Mouse (Mus musculus) bone marrow, adult 2 months (tissue): Measurements from ENCODE around the gene Gnptg.
"Not testable (repeated sequence)": the region's sequence is repeated elsewhere in the genome, so short reads cannot be mapped to it uniquely, and the experiment has no call there.

Experiments used
- CTCF ChIP-seq: fragments of 200-500 bp; IDR thresholded peaks from 2 replicates; pipeline ENCODE4 v1.5.1; 2011; ENCODE audit warnings: low read length, control low read depth; ENCODE audit not compliant: control insufficient read depth, insufficient read depth
- POLR2A ChIP-seq: fragments of 200-500 bp; IDR thresholded peaks from 2 replicates; pipeline ENCODE4 v1.6.1; 2011; ENCODE audit warnings: low read depth, mild to moderate bottlenecking, control low read depth, low read length, borderline replicate concordance; ENCODE audit not compliant: control insufficient read depth

- TF ChIP-seq CTCF, POLR2A: not testable (repeated sequence)
Measured at GRCm38 (mm10) chr17:25231621-25232020, 8.3 kb downstream of the Gnptg start.
